Mouse (Mus musculus) frontal cortex, postnatal 10 days (tissue): ENCODE data around the gene Nck2.
"Not testable (repeated sequence)": the region's sequence is repeated elsewhere in the genome, so short reads cannot be mapped to it uniquely, and the experiment has no call there.

Experiments used
- DNase-seq, 2 experiments: peaks; one replicate each; pipeline ENCODE4 v3.0.0; 2022; ENCODE audit warnings: low spot score in 2 of 2, mixed read lengths in 1 of 2

Gene Nck2

GRCm38 (mm10) chr1:43534060-43534760, 89.8 kb downstream of the Nck2 start:
- no peak for DNase-seq

GRCm38 (mm10) chr1:43535519-43536000, 91.2 kb downstream of the Nck2 start:
- DNase-seq, result no peak

DNA sequence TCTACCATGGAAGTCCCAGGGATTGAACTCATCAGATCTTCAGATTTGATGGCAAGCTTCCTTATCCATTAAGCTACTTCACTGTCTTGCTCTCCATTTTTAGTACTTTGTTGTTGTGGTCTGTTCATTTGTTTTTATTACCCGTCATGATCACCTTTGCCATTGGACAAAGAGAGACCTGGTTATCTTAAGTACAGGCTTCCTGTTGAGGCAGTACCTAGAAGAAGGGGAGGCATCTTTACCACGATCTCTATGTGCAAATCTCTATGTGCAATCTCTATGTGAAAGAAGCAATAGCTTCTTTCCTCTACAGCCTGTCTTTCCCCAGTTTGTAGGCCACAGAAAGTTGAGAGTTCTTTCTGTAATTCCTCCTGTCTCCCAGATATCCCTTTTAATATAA, 91.9 kb downstream of the Nck2 start:
- DNase-seq, result no peak

DNA sequence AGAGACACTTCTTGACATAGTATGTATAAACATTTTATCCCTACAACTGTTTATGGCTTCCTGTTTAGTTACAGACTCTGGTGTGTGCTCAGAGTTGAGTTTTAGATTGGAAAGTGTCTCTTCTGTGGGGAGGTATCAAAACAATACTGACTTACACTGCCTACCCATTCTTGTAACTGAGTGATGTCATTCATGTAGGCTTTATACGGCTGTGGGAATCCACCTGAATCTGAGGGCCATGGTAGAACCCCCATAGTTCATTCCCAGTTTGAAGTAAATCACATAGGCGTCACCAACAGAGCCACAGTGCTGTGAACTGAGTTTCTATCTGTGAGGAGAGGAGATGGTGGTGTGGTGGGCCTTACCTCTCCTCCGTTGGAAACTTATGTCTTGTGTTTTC, 92.6 kb downstream of the Nck2 start:
- DNase-seq, result no peak

DNA sequence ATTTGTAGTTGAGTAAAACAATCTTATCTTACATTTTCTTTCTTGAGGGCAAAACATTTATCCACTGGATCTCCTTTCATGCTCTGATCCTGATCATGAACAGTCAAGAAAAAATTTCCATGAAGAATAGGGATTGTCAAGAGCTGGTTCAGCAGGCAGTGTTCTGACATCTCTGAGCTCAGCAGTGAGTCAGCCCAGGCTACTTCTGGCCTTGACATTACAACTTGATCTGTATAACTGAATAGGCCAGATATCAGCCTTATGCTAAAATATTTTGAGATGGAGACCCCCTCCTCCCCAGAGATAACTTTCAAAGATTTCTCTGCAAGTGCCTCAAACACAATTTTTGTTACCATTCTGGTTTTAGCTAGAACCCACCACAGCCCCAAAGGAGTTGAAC, 93.1 kb downstream of the Nck2 start:
- no peak for DNase-seq

- DNase-seq, result no peak
Measured at GRCm38 (mm10) chr1:43538716-43539115, 94.3 kb downstream of the Nck2 start.

- no peak for DNase-seq
Measured at GRCm38 (mm10) chr1:43539689-43540380, 95.5 kb downstream of the Nck2 start.

DNA sequence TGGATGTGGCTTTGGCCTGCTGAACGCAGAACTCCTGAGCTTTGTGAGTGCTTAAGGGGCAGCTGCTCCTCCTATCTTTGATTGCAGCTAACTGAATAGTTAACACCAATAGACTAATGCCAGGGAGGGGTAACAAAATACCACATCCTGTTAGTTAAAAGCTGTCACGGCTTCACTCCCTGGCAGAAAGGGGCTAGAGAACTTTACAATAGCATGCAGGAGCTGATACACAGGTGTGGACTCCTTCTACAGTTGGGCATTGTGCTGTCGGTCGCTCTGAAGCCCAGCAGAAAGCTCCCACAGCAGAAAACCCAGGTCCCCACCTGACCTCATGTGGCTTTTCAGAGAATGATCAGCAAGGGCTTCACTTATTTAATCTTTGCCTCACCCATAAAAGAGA, 98.0 kb downstream of the Nck2 start:
- no peak for DNase-seq

DNA sequence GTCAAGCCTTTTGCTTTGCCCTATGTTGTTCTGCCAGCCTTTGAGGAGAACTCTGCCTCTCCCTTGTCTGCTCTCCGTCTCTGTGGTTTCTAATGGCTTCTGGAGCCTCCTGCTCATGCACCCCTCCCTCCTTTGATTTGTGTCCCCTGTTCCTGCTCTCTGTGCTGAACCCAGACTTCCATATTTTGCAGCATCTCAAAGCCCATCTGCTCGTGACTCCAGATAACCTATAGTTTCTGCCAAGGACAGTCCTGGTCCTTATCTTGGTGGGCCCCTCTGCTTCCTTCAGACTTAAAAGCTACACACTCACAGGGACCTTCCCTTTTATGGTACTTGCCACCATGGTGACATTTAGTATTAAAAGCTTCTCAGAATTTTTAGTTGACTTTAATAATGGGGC, 103.3 kb downstream of the Nck2 start:
- no peak for DNase-seq

DNA sequence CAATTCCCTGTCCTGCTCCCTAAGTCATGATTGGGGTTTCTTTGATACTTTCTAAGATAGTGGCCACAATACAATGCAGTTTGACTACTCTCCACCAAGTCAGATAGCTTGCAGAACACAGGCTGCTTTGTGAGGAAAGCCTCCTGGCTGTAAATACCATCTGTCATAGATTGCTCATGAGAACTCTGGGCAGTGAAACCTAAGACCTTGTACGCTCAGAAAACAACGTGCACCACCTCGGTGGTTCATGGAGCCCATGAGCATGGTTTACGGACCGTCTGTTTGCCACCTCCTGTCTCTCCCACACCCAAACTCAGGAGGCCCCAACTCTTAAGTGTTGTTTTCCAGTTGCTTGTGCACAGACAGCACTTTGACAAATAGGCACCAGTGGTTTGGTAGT, 104.4 kb downstream of the Nck2 start:
- no peak for DNase-seq

DNA sequence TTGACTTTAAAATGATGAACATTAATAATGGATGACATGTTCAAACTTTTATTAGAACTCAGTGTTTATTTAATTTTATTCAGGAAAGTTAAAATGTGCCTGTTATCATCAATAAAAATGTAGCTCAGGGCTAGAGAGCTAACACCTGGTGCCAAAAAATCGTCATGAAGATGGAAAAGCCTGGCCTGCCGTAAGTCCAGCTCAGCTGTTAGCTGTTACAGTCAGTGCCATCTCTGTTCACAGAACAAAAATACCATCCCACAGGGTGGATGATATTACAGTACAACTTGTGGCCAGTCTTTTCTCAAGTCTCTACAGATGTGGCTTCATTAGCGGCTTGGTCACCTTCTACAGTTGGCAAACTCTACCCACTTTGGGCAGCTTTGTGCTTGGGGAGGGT, 106.1 kb downstream of the Nck2 start:
- no peak for DNase-seq

DNA sequence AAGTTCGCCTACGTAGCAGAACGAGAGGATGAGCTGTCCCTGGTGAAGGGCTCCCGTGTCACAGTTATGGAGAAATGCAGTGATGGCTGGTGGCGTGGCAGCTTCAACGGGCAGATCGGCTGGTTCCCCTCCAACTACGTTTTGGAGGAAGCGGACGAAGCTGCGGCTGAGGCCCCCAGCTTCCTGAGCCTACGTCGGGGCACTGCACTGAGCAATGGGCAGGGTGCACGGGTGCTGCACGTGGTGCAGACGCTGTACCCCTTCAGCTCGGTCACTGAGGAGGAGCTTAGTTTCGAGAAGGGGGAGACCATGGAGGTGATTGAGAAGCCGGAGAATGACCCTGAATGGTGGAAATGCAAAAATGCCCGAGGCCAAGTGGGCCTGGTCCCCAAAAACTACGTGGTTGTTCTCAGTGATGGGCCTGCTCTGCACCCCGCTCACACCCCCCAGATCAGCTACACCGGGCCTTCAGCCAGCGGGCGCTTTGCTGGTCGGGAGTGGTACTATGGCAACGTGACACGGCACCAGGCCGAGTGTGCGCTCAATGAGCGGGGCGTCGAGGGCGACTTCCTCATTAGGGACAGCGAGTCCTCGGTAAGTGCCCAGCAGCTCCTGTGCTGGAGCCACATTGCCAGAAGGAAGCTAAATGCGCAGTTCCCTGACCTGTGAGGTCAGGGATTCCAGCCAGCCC, 109.8 kb downstream of the Nck2 start:
- DNase-seq, result not testable (repeated sequence)

GRCm38 (mm10) chr1:43555222-43555974, 111.0 kb downstream of the Nck2 start:
- no peak for DNase-seq

DNA sequence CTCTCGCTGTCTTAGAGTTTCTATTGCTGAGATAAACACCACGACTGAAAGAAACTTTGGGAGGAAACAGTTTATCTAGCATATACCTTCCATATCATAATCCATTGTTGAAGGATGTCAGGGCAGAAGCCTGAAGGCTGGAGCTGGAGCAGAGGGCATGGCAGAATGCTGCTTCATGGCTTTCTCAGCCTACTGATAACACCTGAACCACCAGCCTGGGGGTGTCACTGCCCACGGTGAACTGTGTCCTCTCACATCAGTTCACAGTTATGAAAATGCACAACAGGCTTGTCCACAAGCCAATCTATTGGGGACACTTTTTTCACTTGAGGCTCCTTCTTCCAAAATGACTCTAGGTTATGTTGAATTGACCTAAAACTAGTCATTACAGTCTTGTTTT, 114.0 kb downstream of the Nck2 start:
- DNase-seq, result no peak

DNA sequence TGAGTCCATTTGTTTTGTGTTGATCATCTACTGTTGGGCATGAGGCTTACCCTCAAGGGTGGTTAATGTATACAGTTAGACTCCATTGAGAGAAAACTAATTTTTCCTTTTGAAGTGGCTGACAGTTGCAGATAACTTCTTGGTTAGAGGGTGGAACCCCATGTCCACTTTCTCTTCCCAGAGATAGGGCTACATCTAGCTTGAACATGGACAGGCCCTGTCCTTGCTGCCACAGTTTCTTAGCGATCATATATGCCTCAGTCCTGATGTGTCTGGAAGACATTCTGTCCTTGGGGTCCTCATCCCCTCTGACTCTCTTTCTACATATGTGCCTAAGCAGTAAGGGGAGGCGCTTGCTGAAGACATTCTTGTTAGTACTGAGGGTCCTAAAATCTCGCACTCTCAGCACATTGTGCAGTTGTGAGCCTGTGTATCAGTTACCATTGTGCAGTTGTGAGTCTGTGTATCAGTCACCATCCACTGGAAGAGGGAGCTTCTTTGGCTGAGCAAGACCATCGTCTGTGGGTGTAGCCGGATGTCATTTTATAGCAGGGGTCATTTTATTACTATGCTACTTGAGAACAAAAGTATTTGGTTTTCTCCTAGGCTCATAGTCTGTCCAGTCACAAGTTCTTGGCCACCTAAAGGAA, 114.8 kb downstream of the Nck2 start:
- no peak for DNase-seq

DNA sequence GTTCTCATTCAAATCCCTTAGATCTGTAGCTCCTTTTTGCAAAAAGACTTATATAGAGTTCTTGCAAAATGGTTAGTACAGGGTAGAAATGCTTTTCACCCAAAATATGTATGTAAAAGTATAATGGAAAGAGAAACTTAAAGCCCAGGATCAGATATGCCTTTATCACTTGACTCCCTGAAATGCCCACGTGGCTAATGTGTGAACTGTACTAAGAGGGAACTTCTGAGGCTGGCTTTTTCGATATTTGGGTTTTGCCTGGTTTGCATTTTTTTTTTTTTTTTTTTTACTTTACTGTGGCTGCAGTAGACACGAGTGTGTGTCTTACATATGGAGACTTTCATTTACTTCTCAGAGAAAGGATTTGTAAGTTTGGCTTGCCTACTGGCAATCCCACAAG, 116.7 kb downstream of the Nck2 start:
- DNase-seq, result no peak

DNA sequence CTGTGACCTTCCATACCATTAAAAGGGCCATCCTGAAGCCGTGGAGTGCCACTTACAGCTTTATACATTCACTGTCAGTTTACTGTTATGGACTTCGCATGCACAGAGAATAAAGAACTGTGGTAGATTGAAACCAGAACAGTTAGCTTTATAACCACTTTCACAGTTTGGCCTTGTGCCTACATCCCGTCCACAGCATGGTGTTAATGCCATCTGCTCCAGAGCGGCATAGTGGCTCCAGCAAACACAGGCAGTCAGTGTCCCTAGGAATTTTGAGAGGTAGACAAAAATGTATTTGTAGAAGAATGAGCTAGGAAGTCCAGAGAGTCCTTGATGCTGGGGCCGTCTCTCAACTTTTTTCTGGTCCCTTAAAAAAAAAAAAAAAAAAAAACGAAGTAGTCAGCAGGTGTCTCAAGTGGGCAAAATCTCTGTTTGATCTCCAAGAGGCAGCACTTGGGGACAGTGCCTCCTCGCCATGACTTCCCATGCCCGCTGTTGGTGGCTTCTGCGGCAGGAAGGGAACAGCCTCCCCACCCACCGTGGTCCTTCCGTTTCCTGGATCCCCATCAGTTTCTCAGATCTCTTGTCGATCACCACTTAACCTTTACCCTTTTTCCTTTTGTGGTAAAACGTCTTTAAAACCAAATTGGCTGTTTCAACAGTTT, 117.8 kb downstream of the Nck2 start:
- no peak for DNase-seq

GRCm38 (mm10) chr1:43565260-43565659, 120.9 kb downstream of the Nck2 start:
- no peak for DNase-seq

- DNase-seq, result no peak
Measured at GRCm38 (mm10) chr1:43566677-43567377, 122.4 kb downstream of the Nck2 start.

- no peak for DNase-seq
Measured at GRCm38 (mm10) chr1:43568824-43569223, 124.4 kb downstream of the Nck2 start.
